8 mouse cellular contexts compared by ENCODE assay signal in the genomic region with DNA sequence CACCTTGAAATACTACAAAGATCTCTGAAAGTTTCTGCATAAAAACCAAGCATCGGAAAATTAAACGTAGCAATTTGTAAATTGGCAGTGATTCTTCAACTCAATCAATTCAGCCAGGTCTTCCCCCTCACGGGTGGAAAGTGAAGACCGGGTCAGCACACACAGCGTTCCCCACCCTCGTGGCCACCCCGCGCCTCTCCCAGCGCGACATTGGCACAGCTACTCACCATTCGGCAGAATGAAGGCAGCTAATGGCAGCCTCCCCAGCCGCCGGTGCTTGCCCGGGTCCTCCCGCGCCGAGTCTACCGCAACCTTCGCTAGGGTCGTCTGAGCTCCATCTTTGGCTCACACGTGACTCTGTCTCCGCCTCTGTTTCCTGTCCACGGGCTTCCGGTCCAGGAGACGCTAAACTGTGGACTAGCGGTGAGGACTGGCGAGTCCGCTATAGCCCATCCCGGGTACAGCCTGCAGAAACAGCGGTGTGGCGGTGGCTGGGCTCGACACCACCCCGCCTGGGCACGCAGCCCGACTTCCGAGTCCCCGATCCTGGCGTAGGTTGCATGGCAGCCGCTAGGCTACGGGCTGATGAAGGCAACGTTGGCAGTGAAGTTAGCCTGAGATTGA. TPM values are rescaled to one million over a fixed set of nuclear protein-coding genes. Genes with fewer than 3 reads are reported as not detected.
A peak's percentile ranks its signal among the peaks of the same experiment; 100 is the strongest.
DNase-seq lines count a peak whose midpoint lies in the region; ATAC-seq lines count a peak whose summit lies in the region.

A gene (minus strand): TSS at position 385 of the 624 bp plus-strand sequence.

- H3K27ac ChIP-seq in intestine, embryonic 14.5 days (ENCODE audit: low read depth) = peak within 1 kb of the TSS; percentile 84

- WGBS in intestine, embryonic 14.5 days = under 1% methylated on average over 41 of the region's 41 CpGs

- H3K9ac ChIP-seq in intestine, embryonic 14.5 days (ENCODE audit: low read length) = peak within 1 kb of the TSS; percentile 70

- intact Hi-C loops in gastrocnemius, postnatal 36 days (cut with DNase I) = no loop called here
- intact Hi-C loops in left cerebral cortex, postnatal 10 days (cut with DNase I) = no loop called here

- peak within 1 kb of the TSS; percentile 72 for H3K4me2 ChIP-seq in intestine, embryonic 14.5 days (ENCODE audit: low read length)

- DNase-seq in adrenal gland, adult 8-10 months = peak; percentile 83
- peak; percentile 78 for DNase-seq in embryo, embryonic 11.5 days (ENCODE audit: low read depth, low spot score)
- DNase-seq in gastrocnemius, postnatal 36 days = peak; percentile 79
- peak; percentile 92 for DNase-seq in intestine, embryonic 14.5 days (ENCODE audit: low spot score)
- peak; percentile 85 to 92 for DNase-seq in left cerebral cortex, postnatal 10 days (ENCODE audit: extremely low spot score in 1 of 2, low spot score in 2 of 2)
- DNase-seq in right cerebral cortex, postnatal 25 days = peak; percentile 86
- DNase-seq in urinary bladder, postnatal 36 days (ENCODE audit: low spot score in 2 of 2) = peak; percentile 76 to 85

- H3K27me3 ChIP-seq in intestine, embryonic 14.5 days (replicated peaks; ENCODE audit: control insufficient read depth, insufficient read depth, low read length) = no peaks in the 10 kb centered on the region

- H3K36me3 ChIP-seq in intestine, embryonic 14.5 days (ENCODE audit: control insufficient read depth, insufficient read depth, low read length) = peaks cover 25% of the 10 kb centered on the region

- no peaks in the 10 kb centered on the region for H3K9me3 ChIP-seq in intestine, embryonic 14.5 days (ENCODE audit: control insufficient read depth, low read length)

- peaks cover 8% of the 10 kb centered on the region for H3K4me1 ChIP-seq in intestine, embryonic 14.5 days (replicated peaks; ENCODE audit: control insufficient read depth, insufficient read depth, low read length)

- H3K4me3 ChIP-seq in intestine, embryonic 14.5 days (ENCODE audit: low read depth, low read length) = peak within 1 kb of the TSS; percentile 53

- ATAC-seq in intestine, embryonic 14.5 days (replicated peaks; ENCODE audit: low FRiP score, low TSS enrichment, low read depth) = peak; percentile 95
- peak; percentile 88 for ATAC-seq in megakaryocyte progenitor cell, adult 5-6 weeks (replicated peaks; ENCODE audit: poor library complexity)

RNA-seq across cellular contexts. Expression of the gene that starts here (rescaled TPM):
- 10 to 100 TPM; 48.3 to 65.2 (median 59.5) TPM for total RNA-seq in adrenal gland, adult 8-10 months (2022)
- 100 to 1,000 TPM in 1 of 2 experiments, 10 to 100 TPM in 1; 88.9 to 106 TPM for total RNA-seq in gastrocnemius, postnatal 36 days (2021)
- 118 and 124 TPM in 2 replicates for polyA plus RNA-seq in intestine, embryonic 14.5 days (2014; fragmentation: Nextera tagmentation; extraction: Ambion mirVana)
- 10 to 100 TPM; 44.9 to 47.3 TPM for total RNA-seq in left cerebral cortex, postnatal 10 days (2021)
- 68.0 and 68.4 TPM in 2 replicates for total RNA-seq in megakaryocyte progenitor cell, adult 5-6 weeks (2015)
- total RNA-seq in megakaryocyte progenitor cell, adult 5-6 weeks (2017) = 28.2 and 42.1 TPM in 2 replicates

Comparison
In these comparisons a context has a peak if more than half of its experiments do, and no peak if none do; other contexts are left out.
1. Peak in every context shown above with its lines: DNase-seq, ATAC-seq, H3K4me3 ChIP-seq and H3K27ac ChIP-seq.